Comparison of ENCODE assay signal across 25 mouse cellular contexts in genomic region chr9:61695821-61696220, GRCm38 (mm10).
DNase-seq lines count a peak whose midpoint lies in the region; ATAC-seq lines count a peak whose summit lies in the region.
"Had no signal": no experiment of that assay in that cellular context is flagged by ENCODE, and none has a peak within 500 bp of the region (broad histone marks: within the 10 kb centered on the region; RNA-seq: fewer than 3 reads in every experiment).

No protein-coding gene starts in this region.

- H3K79me2 ChIP-seq in macrophage (ENCODE audit: inconsistent target) = no peaks in the 10 kb centered on the region

- no peak overlapping the region for H3K4me3 ChIP-seq in macrophage (ENCODE audit: inconsistent target)
- no peak overlapping the region for H3K4me3 ChIP-seq in midbrain, embryonic 14.5 days (replicated peaks; ENCODE audit: low read depth, low read length)
- H3K4me3 ChIP-seq: embryonic facial prominence, embryonic 15.5 days; forebrain, embryonic 12.5 days; heart, embryonic 13.5 days; hindbrain, embryonic 10.5 days; hindbrain, embryonic 15.5 days; limb, embryonic 10.5 days; limb, embryonic 15.5 days; liver, embryonic 13.5 days; midbrain, embryonic 10.5 days had no signal

- DNase-seq in gastrocnemius, adult 18-20 months (ENCODE audit: low spot score) = peak; percentile 30
- DNase-seq in gastrocnemius, postnatal 4 days (ENCODE audit: low spot score in 2 of 2) = no peak
- peak; percentile 29 for DNase-seq in 3T3-L1 (ENCODE audit: low read depth, low spot score)
- DNase-seq in adrenal gland, postnatal 14 days = peak; percentile 47
- DNase-seq in thymus, postnatal 10 days (ENCODE audit: low spot score in 2 of 2) = no peak
- no peak for DNase-seq in midbrain, embryonic 14.5 days
- DNase-seq: forebrain, postnatal 0 days; kidney, adult 8-10 months; layer of hippocampus, postnatal 36 days; liver, embryonic 13.5 days; right cerebral cortex, postnatal 25 days; thymus, adult 18-20 months had no signal

- peaks cover 7% of the 10 kb centered on the region; the same call in 1 of the 2 replicates for H3K27me3 ChIP-seq in midbrain, embryonic 14.5 days (ENCODE audit: control insufficient read depth, insufficient read depth, low read length)
- H3K27me3 ChIP-seq: Patski had no signal

- H3K9me3 ChIP-seq in midbrain, embryonic 14.5 days (ENCODE audit: control insufficient read depth, low read length) = no peaks in the 10 kb centered on the region
- H3K9me3 ChIP-seq: embryonic facial prominence, embryonic 15.5 days; forebrain, embryonic 12.5 days; heart, embryonic 13.5 days; hindbrain, embryonic 10.5 days; hindbrain, embryonic 15.5 days; limb, embryonic 10.5 days; limb, embryonic 15.5 days; liver, embryonic 13.5 days; midbrain, embryonic 10.5 days had no signal

- H3K4me2 ChIP-seq in midbrain, embryonic 14.5 days (ENCODE audit: low read length) = no peak overlapping the region
- H3K4me2 ChIP-seq: embryonic facial prominence, embryonic 15.5 days; forebrain, embryonic 12.5 days; heart, embryonic 13.5 days; hindbrain, embryonic 15.5 days; limb, embryonic 15.5 days; liver, embryonic 13.5 days had no signal

- H3K27ac ChIP-seq in macrophage = peak overlapping the region; percentile 39
- H3K27ac ChIP-seq in midbrain, embryonic 14.5 days (replicated peaks; ENCODE audit: low read depth, low read length) = no peak overlapping the region
- H3K27ac ChIP-seq: embryonic facial prominence, embryonic 15.5 days; forebrain, embryonic 12.5 days; heart, embryonic 13.5 days; hindbrain, embryonic 10.5 days; hindbrain, embryonic 15.5 days; limb, embryonic 10.5 days; limb, embryonic 15.5 days; liver, embryonic 13.5 days; midbrain, embryonic 10.5 days; stomach, postnatal 0 days had no signal

- peaks cover 8% of the 10 kb centered on the region for H3K4me1 ChIP-seq in midbrain, embryonic 14.5 days (ENCODE audit: control insufficient read depth, insufficient read depth, low read length)

- no peak for ATAC-seq in midbrain, embryonic 14.5 days (ENCODE audit: low FRiP score, low TSS enrichment)
- ATAC-seq: forebrain, postnatal 0 days; lung, postnatal 0 days; midbrain, embryonic 16.5 days had no signal

- WGBS in macrophage (ENCODE audit: missing documents) = 93% methylated on average over 2 of the region's 2 CpGs
- WGBS in midbrain, embryonic 14.5 days = 82% methylated on average over 2 of the region's 2 CpGs

- H3K36me3 ChIP-seq in macrophage (ENCODE audit: inconsistent target) = no peaks in the 10 kb centered on the region
- H3K36me3 ChIP-seq in midbrain, embryonic 14.5 days (ENCODE audit: control insufficient read depth, insufficient read depth, low read length) = no peaks in the 10 kb centered on the region
- H3K36me3 ChIP-seq: embryonic facial prominence, embryonic 15.5 days; forebrain, embryonic 12.5 days; heart, embryonic 13.5 days; hindbrain, embryonic 10.5 days; hindbrain, embryonic 15.5 days; limb, embryonic 10.5 days; limb, embryonic 15.5 days; liver, embryonic 13.5 days; midbrain, embryonic 10.5 days had no signal

- H3K9ac ChIP-seq in midbrain, embryonic 14.5 days (replicated peaks; ENCODE audit: low read length) = no peak overlapping the region
- H3K9ac ChIP-seq: embryonic facial prominence, embryonic 15.5 days; forebrain, embryonic 12.5 days; forebrain, postnatal 0 days; heart, embryonic 13.5 days; hindbrain, embryonic 15.5 days; limb, embryonic 15.5 days; liver, embryonic 13.5 days had no signal

Comparison
In these comparisons a context has a peak if more than half of its experiments do, and no peak if none do; other contexts are left out.
1. DNase-seq: peak in gastrocnemius, adult 18-20 months (single experiment), 3T3-L1 (single experiment) and adrenal gland, postnatal 14 days (single experiment); none in gastrocnemius, postnatal 4 days (0 of 2), thymus, postnatal 10 days (0 of 2) and midbrain, embryonic 14.5 days (single experiment).